Mouse (Mus musculus) liver, postnatal 0 days (tissue): ENCODE data around the gene Sik2. TPM values are rescaled to one million over a fixed set of nuclear protein-coding genes. Genes with fewer than 3 reads are reported as not detected.

Experiments used
- ATAC-seq: fragments of 200-750 bp; cut with Nextera tagmentation; 2 replicates; pipeline ENCODE4 v1.8.0; 2017; ENCODE audit warnings: mild to moderate bottlenecking, moderate library complexity
- DNase-seq: peaks from one replicate; pipeline ENCODE4 v3.0.0-alpha.2; 2016
- H3K27ac ChIP-seq: fragments of 300-500 bp; sonication (generic); 2 replicates; pipeline ENCODE4 v1.5.1; 2014; ENCODE audit warnings: antibody characterized with exemption, moderate library complexity, mild to moderate bottlenecking, low read depth
- H3K27me3 ChIP-seq: fragments of 300-500 bp; sonication (generic); 2 replicates; pipeline ENCODE4 v1.6.1; 2014; ENCODE audit warnings: low read length, control low read depth, mixed read lengths; ENCODE audit not compliant: insufficient read depth
- H3K36me3 ChIP-seq: fragments of 300-500 bp; sonication (generic); replicated peaks from 2 replicates; pipeline ENCODE4 v1.6.1; 2014; ENCODE audit warnings: mild to moderate bottlenecking, control low read depth, low read length, moderate library complexity, mixed read lengths; ENCODE audit not compliant: insufficient read depth
- H3K4me1 ChIP-seq: fragments of 300-500 bp; sonication (generic); 2 replicates; pipeline ENCODE4 v1.6.1; 2014; ENCODE audit warnings: antibody characterized with exemption, mild to moderate bottlenecking, control low read depth; ENCODE audit not compliant: insufficient read depth
- H3K4me2 ChIP-seq: fragments of 300-500 bp; sonication (generic); 2 replicates; pipeline ENCODE4 v1.6.1; 2014; ENCODE audit warnings: low read depth, mild to moderate bottlenecking, low read length, moderate library complexity, mixed read lengths
- H3K4me3 ChIP-seq: fragments of 300-500 bp; sonication (generic); 2 replicates; pipeline ENCODE4 v1.5.1; 2014; ENCODE audit warnings: low read depth, low read length
- H3K9ac ChIP-seq: fragments of 300-500 bp; sonication (generic); replicated peaks from 2 replicates; pipeline ENCODE4 v1.6.1; 2014; ENCODE audit warnings: mild to moderate bottlenecking, moderate library complexity
- H3K9me3 ChIP-seq: fragments of 300-500 bp; sonication (generic); 2 replicates; pipeline ENCODE4 v1.6.1; 2016; ENCODE audit warnings: mild to moderate bottlenecking, control low read depth, low read length, mixed read lengths
- CTCF ChIP-seq: sonication (generic); IDR thresholded peaks from 2 replicates; pipeline ENCODE4 v1.5.1; 2016; ENCODE audit warnings: antibody characterized with exemption, low read depth
- EP300 ChIP-seq: IDR thresholded peaks from 2 replicates; pipeline ENCODE4 v1.6.1; 2016; ENCODE audit warnings: antibody characterized with exemption, low read depth, mild to moderate bottlenecking
- WGBS: fragments of 180-500 bp; shearing (Covaris S2); extraction: QIAGEN DNeasy Blood & Tissue Kit; methylation state at CpG from one replicate; pipeline ENCODE4 v1.1.7; 2014; ENCODE audit not compliant: insufficient replicate concordance; 5-methylcytosine and 5-hydroxymethylcytosine counted together
- polyA plus RNA-seq: library from polyadenylated mRNA; unstranded; fragments of >200 nt; fragmentation: Nextera tagmentation; extraction: Ambion mirVana; gene quantifications from 2 replicates; pipeline ENCODE4 v1.2.1, GENCODE M21; 2015

The Sik2 gene
- polyA plus RNA-seq, 1 experiment from 2014 or later, result 5.3 TPM

- Histone ChIP-seq H3K27ac (no peak overlapping the region), H3K27me3 (no peaks in the 10 kb centered on the region), H3K4me3 (no peak overlapping the region), H3K36me3 (peaks cover 7% of the 10 kb centered on the region; the same call in 1 of the 2 replicates), H3K4me2 (0 out of 2 replicates have a peak overlapping the region, but pooled peaks have one; percentile 2), H3K4me1 (peaks cover 23% of the 10 kb centered on the region), H3K9ac (no peak overlapping the region), H3K9me3 (no peaks in the 10 kb centered on the region)
- TF ChIP-seq CTCF (no peak), EP300 (0 out of 2 replicates have a peak, but pooled peaks have one; percentile 26)
- DNase-seq, result no peak
- ATAC-seq, result no peak
- 49% methylated on average over 4 of the region's 4 CpGs for WGBS
Measured at GRCm38 (mm10) chr9:50925801-50926200, 83.1 kb downstream of the Sik2 start.

- DNase-seq (no peak), ATAC-seq (peak; percentile 65)
- Histone ChIP-seq H3K9me3 (no peaks in the 10 kb centered on the region), H3K27me3 (no peaks in the 10 kb centered on the region), H3K9ac (no peak overlapping the region), H3K4me1 (peaks cover 23% of the 10 kb centered on the region), H3K36me3 (no peaks in the 10 kb centered on the region), H3K4me2 (peak overlapping the region; percentile 11), H3K27ac (peak overlapping the region; percentile 56), H3K4me3 (no peak overlapping the region)
- TF ChIP-seq CTCF (no peak), EP300 (peak; percentile 89)
Measured at GRCm38 (mm10) chr9:50924454-50924853, 84.4 kb downstream of the Sik2 start.

- Histone ChIP-seq H3K4me3 (no peak overlapping the region), H3K27me3 (no peaks in the 10 kb centered on the region), H3K9ac (no peak overlapping the region), H3K36me3 (no peaks in the 10 kb centered on the region), H3K4me1 (peaks cover 23% of the 10 kb centered on the region), H3K9me3 (no peaks in the 10 kb centered on the region), H3K27ac (peak overlapping the region; percentile 39; the same call in 1 of the 2 replicates), H3K4me2 (peak overlapping the region; percentile 10)
- peak; percentile 50; the same call in 1 of the 2 replicates for ATAC-seq
- TF ChIP-seq EP300 (peak; percentile 61; the same call in 1 of the 2 replicates), CTCF (no peak)
- 62% methylated on average over 5 of the region's 5 CpGs for WGBS
- no peak for DNase-seq
Measured at GRCm38 (mm10) chr9:50922363-50923153, 86.3 kb downstream of the Sik2 start.

GRCm38 (mm10) chr9:50920933-50921895 lies 87.7 kb downstream of the Sik2 start:
- no peak overlapping the region for H3K27ac ChIP-seq
- no peaks in the 10 kb centered on the region for H3K9me3 ChIP-seq
- TF ChIP-seq CTCF (no peak), EP300 (no peak)
- no peak overlapping the region for H3K4me3 ChIP-seq
- H3K4me2 ChIP-seq, result no peak overlapping the region
- 78% methylated on average over 3 of the region's 3 CpGs for whole genome bisulfite sequencing
- H3K4me1 ChIP-seq, result peaks cover 23% of the 10 kb centered on the region
- H3K9ac ChIP-seq, result no peak overlapping the region
- no peak for DNase-seq
- H3K27me3 ChIP-seq, result no peaks in the 10 kb centered on the region
- no peak for ATAC-seq
- H3K36me3 ChIP-seq, result peaks cover 10% of the 10 kb centered on the region

GRCm38 (mm10) chr9:50919554-50919953 lies 89.3 kb downstream of the Sik2 start:
- no peak overlapping the region for H3K4me2 ChIP-seq
- no peak for TF ChIP-seq CTCF
- TF ChIP-seq EP300, result peak; percentile 59; the same call in 1 of the 2 replicates
- ATAC-seq (no peak), DNase-seq (no peak)
- H3K9ac ChIP-seq, result no peak overlapping the region
- H3K9me3 ChIP-seq, result no peaks in the 10 kb centered on the region
- H3K4me1 ChIP-seq, result peaks cover 15% of the 10 kb centered on the region
- WGBS, result 78% methylated on average over 2 of the region's 2 CpGs
- no peaks in the 10 kb centered on the region for H3K27me3 ChIP-seq
- H3K27ac ChIP-seq, result no peak overlapping the region
- peaks cover 21% of the 10 kb centered on the region for H3K36me3 ChIP-seq
- no peak overlapping the region for H3K4me3 ChIP-seq

- ATAC-seq, result no peak
- TF ChIP-seq CTCF (no peak), EP300 (no peak)
- no peak overlapping the region for H3K4me2 ChIP-seq
Measured at GRCm38 (mm10) chr9:50918131-50918530, 90.7 kb downstream of the Sik2 start.

More at GRCm38 (mm10) chr9:50918131-50918530, 90.7 kb downstream of the Sik2 start:
- Histone ChIP-seq H3K27ac (no peak overlapping the region), H3K4me3 (no peak overlapping the region), H3K4me1 (peaks cover 11% of the 10 kb centered on the region; the same call in 1 of the 2 replicates), H3K9me3 (no peaks in the 10 kb centered on the region), H3K36me3 (peaks cover 33% of the 10 kb centered on the region), H3K27me3 (no peaks in the 10 kb centered on the region), H3K9ac (no peak overlapping the region)
- DNase-seq, result no peak
- 79% methylated on average over 3 of the region's 3 CpGs for WGBS
